Mouse (Mus musculus) lung, postnatal 4 days (tissue): ENCODE measurements around the gene Taz.

Experiments
- DNase-seq, 2 experiments: peaks; one replicate each; pipeline ENCODE4 v3.0.0; 2021

Taz gene

DNA sequence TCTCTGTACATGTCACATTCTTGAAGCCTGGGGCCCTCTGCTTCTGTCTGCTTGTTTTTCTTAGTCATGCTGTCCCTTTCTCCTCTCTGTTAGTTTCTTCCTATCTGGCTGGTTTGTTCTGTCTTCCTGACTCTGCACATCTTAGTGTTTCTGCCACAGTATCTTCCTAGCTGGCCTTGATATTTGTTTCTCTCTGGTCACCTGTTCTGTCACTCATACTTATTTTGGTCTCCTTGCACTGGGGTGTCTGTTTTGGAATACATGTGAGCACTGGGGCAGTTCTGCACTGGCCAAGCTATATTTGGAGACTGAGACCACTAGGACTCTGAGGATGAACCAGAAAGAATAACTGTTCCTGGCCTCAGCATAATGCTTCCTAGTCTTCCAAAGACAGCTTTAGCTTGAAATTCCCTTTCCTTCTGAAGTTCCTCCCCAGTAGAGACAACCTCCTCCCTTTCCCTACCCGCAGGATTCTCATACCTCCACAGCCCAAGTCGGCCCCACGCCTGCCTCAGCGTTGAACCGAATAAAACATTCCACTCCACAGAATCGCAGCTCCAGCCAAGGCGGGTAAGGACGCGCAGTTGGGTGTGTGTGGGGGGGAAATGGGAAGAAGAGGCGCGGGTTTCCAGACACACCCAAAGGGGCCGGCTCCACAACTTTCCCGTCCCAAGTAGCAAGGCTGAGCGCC is 526 bp upstream of the Taz start:
- no peak for DNase-seq

DNA sequence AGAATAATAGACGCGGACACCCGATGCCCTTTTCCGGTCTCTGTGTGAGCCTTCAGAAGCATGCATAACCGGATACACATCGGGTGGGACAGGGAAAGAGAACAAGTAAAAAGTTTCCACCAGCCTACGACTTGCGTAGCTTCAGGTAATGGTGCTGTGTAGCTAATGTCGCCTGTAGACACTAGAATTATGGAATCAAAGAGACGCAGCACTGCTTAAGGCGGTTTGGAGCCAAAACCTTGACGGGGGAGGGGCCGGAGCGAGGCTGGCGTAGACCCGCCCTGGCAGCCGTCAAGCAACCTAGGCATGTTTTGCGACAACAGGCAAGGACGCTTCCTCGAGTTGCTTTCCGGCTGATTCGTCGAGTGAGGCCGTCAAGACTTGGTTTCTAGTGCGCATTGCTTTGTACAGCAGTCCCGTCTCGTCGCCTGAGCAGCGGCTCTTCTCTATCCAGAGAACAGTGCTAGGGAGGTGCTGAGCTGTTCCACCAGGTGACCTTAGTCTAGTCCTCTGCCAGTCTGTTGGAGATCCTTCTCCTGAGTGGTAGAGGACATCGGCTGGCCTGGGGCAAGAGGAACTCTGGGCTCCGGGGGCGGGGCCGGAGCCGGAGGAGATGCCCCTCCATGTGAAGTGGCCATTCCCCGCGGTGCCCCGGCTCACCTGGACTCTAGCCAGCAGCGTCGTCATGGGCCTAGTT is 831 bp downstream of the Taz start:
- peak; percentile 91 for DNase-seq

DNA sequence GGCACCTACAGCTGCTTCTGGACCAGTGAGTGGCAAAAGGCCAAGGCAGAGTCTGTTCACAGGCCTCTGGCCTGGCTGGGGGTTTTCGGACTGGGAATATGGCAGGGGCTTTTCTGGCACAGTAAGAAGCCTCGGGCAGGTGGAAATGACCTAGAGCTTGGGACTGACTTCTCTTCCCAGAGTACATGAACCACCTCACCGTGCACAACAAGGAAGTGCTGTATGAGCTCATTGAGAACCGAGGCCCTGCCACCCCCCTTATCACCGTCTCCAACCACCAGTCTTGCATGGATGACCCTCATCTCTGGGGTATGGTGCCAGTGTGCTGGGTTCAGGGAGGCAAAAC is 1.4 kb downstream of the Taz start:
- DNase-seq: no peak

DNA sequence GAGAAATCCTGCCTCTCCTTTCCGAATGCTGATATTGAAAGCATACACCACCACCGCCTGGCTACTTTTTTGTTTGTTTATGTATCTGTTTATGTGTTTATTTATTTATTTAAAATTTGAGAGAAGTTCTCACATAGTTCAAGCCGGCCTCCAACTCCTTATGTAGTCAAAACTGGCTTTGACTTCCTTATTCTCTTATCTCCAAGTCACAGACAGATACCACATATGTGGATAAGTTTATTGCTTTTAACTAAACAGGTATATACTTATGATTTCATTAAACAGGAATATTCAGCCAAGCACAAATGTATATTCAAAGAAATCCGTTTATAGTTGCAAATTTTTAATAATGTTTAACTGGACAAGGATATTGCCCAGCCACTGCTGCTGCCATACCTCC is 11.7 kb downstream of the Taz start:
- DNase-seq: no peak

DNA sequence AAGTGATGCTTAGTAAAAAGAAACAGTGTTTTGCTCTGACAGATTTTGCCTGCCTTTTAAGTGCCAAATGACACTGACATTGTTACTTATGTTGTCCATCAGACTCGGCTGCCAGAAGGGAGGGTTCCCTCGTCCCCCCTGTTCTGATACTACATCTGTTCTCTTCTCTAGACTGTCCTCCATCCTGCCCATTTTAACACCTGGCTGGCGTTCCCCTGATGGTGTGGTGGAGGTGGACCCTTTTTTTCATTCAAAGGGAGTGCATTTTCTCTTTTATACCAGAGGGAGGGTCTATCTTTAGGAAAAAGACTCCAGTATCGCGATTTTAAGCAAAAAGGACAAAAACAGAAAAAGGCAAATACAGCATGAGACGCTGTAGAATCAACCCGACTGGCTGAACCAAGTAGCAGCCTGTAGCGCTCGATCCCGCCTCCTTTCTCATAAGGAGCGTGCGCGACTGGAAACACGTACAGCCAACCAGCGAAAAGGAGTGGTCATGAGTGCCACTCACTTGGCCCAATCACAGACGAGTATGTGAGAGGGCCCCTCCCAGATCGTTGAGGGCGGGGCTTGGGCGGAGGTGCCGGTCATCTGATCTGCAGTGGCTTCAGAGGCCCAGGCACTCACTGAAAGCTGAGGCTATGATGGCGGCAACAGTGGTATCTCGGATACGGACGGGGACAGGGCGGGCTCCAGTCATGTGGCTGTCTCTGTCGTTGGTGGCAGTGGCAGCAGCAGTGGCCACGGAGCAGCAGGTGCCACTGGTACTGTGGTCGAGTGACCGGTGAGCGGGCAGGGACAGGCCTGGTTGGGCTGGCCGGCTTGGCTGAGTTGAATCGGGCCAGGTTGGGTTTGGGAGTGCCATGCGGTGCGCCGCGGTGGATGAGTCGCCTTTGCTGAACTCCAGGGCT is 15.1 kb downstream of the Taz start, which contains the start of gene Atp6ap1:
TSS of gene Atp6ap1 (plus strand) at position 560 of the 911 bp plus-strand sequence.
- peak; percentile 95 to 96 for DNase-seq

DNA sequence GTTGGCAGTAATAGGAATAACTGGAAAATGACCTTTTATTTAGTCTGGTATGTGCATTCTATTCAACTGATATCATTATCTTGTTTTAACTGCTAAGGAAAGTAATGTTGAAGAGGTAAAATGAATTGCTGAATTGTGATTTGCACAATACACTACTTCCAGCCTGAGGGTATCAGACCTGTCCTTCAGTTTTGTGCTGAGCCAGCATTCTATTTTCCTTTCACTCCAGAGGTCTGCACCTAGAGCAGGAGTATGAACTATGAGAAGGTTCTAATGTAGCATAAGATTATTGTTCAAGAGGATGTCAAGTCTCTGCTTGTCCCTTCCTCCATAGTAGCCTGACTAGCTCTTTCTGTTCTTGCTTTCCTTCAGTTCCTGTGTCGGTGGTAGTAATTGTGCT is 16.6 kb downstream of the Taz start:
- no peak for DNase-seq

DNA sequence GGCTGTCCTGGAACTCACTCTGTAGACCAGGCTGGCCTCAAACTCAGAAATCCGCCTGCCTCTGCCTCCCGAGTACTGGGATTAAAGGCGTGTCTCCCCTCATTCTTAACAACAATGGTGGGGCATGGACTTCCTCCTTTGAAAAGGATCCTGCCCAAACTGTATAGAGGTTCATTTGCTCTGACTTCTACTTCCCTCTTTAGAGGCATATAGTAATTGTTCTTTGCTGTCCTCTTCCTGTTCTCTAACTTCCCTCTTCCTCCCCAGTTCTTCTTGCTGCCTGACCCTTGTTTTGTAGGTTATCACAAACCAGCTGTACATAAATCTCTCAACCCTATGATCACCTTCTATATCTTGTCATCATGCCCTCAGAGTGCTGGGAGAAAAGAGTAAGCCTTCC is 18.0 kb downstream of the Taz start:
- DNase-seq: no peak

DNA sequence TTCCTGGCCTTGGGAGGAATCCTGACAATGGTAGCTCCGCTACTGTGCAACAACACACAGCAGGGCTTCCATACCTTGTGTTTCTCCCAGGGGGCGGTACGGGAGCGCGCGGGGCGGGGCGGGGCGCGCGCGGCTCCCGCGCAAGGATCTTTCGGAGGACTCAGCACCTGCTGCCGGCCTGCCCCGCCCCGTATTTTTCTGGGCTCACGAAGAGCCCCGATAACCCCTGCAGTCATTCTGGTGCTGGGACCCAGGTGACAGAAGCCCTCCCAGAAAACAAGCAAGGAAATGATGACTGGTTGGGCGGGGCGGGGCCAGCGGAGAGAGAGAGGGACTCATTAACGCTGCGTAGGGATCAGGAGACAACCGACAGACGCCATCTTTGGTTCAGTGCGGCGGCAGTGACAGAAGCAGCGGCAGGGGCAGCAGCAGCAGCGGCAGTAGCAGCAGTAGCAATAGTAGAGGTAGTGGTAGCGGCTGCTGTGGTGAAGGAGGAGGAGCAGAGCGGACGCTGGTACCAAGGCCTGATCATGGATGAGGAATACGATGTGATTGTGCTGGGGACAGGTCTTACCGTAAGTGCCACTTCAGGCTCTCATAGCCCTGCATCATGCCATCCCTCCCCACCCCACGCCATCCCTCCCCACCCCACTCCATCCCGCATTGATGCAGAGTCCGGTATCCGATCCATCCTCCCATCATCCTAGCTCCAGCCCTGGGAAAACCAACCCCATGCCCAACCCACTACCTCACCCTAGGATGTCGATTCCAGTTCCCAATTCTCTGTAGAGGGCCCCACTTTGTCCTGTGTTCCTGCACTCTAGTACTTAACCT is 23.4 kb downstream of the Taz start, which contains the start of gene Gdi1:
TSS of gene Gdi1 (plus strand) at position 132 of the 834 bp plus-strand sequence.
- peak; percentile 81 to 84 for DNase-seq

DNA sequence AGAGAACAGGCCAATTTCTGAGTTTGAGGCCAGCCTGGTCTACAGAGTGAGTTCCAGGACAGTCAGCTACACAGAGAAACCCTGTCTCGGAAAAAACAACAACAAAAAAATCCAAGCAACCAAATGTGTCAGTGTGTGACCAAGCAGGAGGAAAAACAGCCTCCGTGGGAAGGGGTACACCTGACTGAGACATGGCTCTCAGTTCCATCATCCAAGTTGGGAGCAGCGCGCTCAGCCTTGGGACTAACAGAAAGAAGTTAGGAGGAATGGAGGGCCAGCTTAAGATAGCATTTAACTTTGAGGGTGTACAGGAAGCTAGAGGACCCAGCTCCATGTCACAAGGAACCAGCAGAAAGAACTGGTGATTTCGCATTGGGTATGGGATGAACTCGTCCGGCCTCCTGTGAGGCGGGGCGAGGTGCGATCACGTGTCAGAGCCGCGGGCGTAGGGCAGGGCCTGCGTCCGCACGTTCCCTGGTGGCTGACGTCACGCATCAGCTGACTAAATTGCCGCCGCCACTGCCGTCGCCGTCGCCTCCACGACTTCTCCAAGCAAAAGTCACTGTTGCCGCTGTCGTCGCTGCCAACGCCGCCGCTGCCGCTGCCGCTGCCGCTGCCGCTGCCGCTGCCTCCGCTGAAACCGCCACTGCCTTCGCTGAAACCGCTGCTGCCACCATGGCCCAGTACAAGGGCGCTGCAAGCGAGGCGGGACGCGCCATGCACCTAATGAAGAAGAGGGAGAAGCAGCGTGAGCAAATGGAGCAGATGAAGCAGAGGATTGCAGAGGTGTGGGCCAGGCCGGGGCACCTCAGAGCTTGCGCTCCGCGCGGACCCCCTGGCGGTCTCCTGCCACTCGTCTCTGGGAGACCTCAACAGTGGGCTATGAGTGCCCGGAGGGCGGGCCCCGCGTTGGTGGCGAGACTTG is 31.1 kb downstream of the Taz start, which contains the start of gene Fam50a:
TSS of gene Fam50a (plus strand) at position 494 of the 925 bp plus-strand sequence.
- DNase-seq: peak; percentile 89 to 93

DNA sequence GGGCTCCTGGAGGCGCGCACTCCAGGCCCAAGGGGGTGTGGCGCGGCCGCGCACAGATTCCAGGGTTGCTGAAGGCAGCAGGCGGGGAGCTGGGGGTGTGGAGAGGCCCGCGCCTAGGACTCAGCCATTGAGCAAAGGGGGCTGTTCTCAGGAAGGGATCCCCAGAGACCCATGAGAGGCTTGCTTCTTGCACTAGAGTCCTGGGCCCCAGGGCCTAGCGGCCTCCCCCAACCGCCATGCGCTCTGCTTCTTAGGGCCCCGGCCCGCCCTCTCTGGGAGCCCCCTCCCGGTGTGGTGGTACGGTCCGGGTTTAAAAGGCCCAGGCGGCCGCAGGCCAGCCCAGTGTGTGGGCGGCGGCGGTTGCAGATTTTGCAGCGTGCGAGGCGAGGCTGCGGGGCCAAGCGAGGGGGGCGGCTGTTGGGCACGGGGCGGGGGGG is 47.0 kb downstream of the Taz start, which contains the start of gene Plxna3:
TSS of gene Plxna3 (plus strand) at position 342 of the 437 bp plus-strand sequence.
- DNase-seq: peak; percentile 78 to 81

DNA sequence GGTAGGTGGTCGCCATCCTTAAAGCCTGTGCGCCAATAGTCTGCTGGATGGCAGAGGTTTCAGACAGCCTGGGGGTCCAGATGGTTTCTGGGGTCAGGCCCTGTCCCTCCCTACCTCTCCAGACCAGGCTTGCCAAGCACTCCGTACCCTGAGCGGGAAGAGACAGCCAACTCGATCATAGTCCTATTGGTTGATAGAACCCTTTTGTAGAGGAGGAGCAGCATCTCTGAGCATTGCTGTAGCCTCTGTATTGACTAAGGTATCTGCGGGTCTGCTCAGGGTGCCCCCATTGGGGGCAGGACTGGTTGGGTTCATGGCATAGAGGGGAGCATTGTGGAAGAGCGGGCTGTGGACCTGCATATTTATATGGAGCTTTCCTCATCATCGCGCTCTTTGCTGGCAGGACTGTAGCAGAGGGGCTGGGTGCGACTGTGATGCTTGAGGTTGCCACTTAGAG is 47.5 kb downstream of the Taz start:
- no peak for DNase-seq

DNA sequence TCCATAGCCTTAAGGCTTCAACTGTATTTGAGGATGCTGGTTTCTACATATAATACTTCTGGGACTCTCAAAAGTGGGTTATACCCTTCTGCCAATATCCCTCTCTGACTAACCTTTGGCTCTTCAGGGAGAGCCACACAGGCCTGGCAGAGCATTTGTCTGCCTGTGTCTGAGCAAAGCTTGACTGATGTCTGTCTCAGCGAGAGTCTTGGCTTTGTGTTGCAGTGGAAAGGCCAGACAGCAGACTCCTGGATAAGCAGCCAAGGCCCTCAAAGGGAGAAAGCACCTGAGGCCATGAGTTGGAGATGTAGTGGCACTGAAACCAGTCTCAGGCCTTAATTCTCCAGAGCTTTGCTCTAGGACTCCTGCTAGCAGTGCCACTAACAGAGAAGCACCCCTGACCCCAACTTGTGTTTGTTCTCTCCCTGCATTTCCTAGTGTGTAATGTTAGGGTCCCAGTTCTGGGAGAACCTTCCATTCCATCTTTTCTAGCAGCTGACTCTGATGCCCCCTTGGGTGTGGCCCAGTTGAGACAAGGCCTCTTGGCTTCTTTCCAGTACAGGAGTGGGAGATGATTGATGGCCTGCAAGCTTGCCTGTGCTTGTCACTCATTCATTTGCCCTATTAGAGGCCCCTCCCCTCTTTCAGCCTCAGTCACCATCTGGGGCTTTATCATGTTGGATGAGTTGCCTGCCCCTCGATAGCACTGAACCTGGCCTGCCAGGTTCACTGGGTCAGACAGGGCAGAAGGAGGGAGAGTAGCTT is 48.6 kb downstream of the Taz start:
- no peak for DNase-seq
